Mouse (Mus musculus) G1E (cell line): ENCODE measurements around the gene Nf2.

Experiments
- CTCF ChIP-seq: IDR thresholded peaks from 2 replicates; pipeline ENCODE4 v1.5.1; 2012; ENCODE audit warnings: low read depth, low read length, inconsistent platforms, mixed read lengths
- GATA1 ChIP-seq: IDR thresholded peaks from 2 replicates; pipeline ENCODE4 v1.6.1; 2012; ENCODE audit warnings: borderline replicate concordance, low read length, inconsistent platforms, mixed read lengths
- GATA2 ChIP-seq: IDR thresholded peaks from 2 replicates; pipeline ENCODE4 v1.6.1; 2012; ENCODE audit warnings: low read depth, low read length, inconsistent platforms, borderline replicate concordance
- POLR2AphosphoS5 ChIP-seq: IDR thresholded peaks from 2 replicates; pipeline ENCODE4 v1.6.1; 2012; ENCODE audit warnings: low read depth, low read length, inconsistent platforms; ENCODE audit not compliant: insufficient replicate concordance
- TAL1 ChIP-seq: conservative IDR thresholded peaks from 2 replicates; pipeline ENCODE4 v1.6.1; 2012; ENCODE audit warnings: low read depth, low read length, inconsistent platforms, mixed read lengths

DNA sequence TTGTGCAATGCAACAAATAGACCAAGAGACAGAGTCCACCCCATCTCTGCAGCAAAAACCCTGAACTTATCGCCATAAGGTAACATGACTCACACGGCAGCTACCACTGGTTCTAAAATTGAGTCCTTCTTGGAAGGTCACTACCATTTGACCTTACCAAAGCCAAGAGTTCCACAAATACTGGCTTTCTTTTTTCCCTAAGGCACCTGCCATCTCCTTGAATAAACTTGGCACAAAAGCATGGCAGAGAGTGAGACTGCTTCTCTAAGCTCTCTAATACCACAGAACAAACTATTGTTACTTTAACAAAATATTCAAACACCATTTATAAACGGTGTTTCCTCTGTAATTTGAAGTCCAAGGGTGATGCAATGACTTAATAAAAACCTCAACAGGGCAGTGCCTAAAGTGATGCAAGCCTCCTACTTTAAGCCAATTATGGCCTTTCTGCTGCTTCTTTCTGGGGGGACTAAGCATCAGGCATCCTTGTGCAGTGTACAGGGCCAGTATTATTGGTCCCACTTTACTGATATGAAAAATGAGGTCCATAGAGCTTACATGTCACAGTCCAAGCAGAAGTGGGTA lies 8.3 kb downstream of the Nf2 start:
- TF ChIP-seq CTCF (no peak), GATA2 (no peak), POLR2AphosphoS5 (no peak), GATA1 (no peak), TAL1 (no peak)
